Mouse (Mus musculus) brain, embryonic 14.5 days (tissue): ENCODE measurements at regions not wholly inside any gene's neighbourhood (a gene's known extent, or its start where the extent isn't known, plus 50 kb on each side); places are given as distances from the start of the nearest gene placed in this dataset.

ENCODE experiments used
- CTCF ChIP-seq: fragments of 200-500 bp; IDR thresholded peaks from 2 replicates; pipeline ENCODE4 v1.5.1; 2012; ENCODE audit warnings: inconsistent platforms, mild to moderate bottlenecking, moderate library complexity, borderline replicate concordance; ENCODE audit not compliant: insufficient read depth, insufficient read length; ENCODE audit errors: extremely low read depth
- POLR2A ChIP-seq: fragments of 200-500 bp; IDR thresholded peaks from 2 replicates; pipeline ENCODE4 v1.6.1; 2012; ENCODE audit warnings: mild to moderate bottlenecking, inconsistent platforms, borderline replicate concordance; ENCODE audit not compliant: poor library complexity, insufficient read depth, insufficient read length, severe bottlenecking; ENCODE audit errors: extremely low read depth

- TF ChIP-seq CTCF (no peak), POLR2A (no peak)
Observed at GRCm38 (mm10) chr1:77279566-77279965, 235.3 kb downstream of the Epha4 start.
